Mouse (Mus musculus) cerebellum, adult 18-20 months (tissue): Measurements from ENCODE around the gene Dusp27.

Experiments
- DNase-seq, 2 experiments: peaks; one replicate each; pipeline ENCODE4 v3.0.0; 2021

The Dusp27 gene

GRCm38 (mm10) chr1:166094462-166094861 lies 33.3 kb downstream of the Dusp27 start:
- no peak for DNase-seq

GRCm38 (mm10) chr1:166090306-166090705 lies 37.4 kb downstream of the Dusp27 start:
- no peak for DNase-seq

DNA sequence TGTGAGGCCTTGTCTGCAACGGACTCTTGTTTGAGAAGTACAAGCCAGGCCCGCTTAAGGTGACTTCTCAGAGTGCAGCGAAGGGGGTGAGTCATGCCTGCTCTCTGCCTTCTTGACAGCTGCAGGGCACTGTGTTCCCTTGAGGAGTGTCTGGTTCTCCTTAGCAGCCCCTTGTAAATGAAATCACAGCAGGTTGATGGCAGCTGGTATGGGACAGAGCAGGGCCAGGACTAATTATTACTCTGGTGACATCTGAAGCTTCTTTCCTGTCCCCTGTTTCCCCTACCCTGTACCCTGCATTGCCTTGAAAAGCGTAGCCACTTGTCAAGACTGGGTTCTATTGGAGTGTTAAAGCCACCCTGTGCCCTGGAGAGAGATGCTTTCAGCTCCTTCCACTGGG lies 38.0 kb downstream of the Dusp27 start:
- no peak for DNase-seq

GRCm38 (mm10) chr1:166089337-166089736 lies 38.4 kb downstream of the Dusp27 start:
- DNase-seq: no peak

DNA sequence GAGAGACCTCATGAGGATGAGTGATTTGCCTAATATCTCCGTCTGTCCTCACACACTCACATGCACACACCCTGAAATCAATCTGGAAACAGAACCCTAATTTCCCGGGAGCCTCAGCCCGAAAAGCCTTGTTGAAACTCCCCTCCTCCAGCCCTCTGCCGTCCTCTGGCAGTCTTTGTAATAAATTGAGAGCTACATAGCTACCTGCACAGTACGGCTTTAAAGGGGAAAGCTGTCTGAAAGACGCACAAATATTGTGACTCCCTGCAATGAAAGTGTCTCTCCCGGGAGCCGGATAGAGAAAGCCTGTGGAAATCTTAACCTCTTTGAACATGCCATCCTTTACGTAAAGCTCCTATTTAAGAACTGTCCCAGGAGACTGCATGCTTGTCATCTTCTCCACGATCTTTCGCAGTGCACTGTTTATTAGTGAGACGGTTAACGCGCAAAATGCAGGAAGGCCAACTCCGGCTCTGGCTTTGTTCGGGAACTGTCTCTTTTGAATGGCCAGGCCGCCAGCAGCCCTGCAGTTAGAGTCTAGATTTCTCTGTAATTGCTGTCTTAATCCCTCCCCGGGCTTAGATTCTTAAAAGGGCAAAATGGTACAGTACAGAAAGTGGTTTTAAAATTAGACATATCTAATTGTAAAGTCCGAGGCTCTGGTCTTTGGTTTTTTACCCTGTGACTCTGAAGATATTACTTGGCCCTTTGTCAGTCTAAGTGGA lies 39.1 kb downstream of the Dusp27 start:
- DNase-seq: no peak

GRCm38 (mm10) chr1:166077052-166077735 lies 50.5 kb downstream of the Dusp27 start:
- no peak for DNase-seq

DNA sequence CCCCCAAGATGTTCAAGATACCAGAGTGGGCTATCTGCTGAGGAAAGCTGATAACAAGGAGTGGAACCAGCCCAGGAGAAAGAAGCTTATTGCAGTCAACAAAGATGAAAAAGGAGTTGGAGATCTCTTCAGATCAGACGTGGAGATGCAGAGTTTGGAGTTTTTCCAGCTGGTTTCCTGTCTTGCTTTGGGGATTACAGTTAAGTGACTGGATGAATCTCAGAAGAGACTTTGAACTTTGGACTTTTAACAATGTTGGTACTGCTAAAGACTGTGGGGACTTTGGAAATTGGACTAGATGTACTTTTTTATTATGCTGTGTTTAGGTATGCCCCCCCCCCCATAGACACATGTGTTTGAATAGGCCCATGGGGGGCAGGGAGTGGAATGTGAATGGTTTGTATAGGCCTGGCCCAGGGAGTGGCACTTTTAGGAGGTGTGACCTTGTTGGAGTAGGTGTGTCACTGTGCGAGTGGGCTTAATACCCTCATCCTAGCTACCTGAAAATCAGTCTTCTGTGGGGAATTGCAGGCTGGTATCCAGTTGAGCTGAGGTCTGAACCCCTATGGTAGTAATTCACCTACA lies 59.8 kb downstream of the Dusp27 start:
- DNase-seq: no peak

DNA sequence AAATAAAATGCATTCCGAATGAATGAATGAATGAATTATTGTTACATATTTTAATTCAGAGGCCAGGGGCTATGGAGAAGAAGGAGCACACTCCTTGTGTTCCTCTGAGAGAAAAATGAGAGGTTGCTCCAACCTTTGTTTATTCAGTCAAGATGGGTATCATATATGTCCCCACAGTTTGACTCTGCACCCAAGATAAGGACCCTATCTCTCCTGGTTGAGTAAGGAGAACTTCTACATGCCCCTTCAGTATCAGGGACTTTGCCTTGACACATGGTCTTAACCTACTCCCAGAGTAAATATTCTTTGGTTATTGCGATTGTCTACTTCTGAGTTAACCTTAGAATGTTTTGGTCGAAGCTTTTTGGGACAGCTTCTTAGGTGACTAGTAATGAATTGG lies 63.9 kb downstream of the Dusp27 start:
- DNase-seq: no peak

DNA sequence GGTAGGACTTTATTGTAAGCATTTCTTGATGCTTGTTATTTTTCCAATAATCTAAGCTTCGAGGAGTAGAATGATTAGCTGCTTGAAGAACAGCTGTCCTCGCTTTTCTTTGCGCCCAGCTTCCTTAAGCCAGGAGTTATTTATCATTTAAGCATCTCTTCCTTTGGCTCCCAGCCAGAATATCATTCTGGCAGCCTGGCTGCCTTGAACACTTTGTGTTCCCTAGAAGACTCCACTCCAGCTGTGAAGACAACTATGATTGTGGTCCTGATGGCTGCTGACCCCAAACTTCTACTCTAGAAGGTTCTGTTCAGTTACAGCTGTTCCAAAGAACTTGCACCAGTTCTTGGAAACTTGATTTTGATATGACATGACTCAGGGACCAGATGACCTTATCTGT lies 66.2 kb downstream of the Dusp27 start:
- no peak for DNase-seq

DNA sequence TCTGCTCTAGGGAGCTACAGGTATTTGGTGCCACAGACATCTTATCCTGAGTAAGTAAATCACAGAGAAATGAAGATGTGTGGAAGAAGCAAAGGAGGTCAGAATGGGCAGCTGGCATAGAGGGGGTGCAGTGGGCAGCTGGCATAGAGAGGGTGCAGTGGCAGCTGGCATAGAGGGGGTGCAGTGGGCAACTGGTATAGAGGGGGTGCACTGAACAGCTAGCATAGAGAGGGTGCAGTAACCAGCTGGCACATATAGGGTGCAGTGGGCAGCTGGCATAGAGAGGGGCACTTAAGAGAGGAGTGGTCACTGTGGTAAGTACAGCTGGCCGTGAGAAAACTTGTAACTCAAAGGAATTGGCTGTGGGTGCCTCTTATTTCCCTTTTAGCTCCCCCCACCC lies 67.3 kb downstream of the Dusp27 start:
- no peak for DNase-seq

- DNase-seq: no peak
These were observed 71.5 kb downstream of the Dusp27 start for GRCm38 (mm10) chr1:166056098-166056756.

DNA sequence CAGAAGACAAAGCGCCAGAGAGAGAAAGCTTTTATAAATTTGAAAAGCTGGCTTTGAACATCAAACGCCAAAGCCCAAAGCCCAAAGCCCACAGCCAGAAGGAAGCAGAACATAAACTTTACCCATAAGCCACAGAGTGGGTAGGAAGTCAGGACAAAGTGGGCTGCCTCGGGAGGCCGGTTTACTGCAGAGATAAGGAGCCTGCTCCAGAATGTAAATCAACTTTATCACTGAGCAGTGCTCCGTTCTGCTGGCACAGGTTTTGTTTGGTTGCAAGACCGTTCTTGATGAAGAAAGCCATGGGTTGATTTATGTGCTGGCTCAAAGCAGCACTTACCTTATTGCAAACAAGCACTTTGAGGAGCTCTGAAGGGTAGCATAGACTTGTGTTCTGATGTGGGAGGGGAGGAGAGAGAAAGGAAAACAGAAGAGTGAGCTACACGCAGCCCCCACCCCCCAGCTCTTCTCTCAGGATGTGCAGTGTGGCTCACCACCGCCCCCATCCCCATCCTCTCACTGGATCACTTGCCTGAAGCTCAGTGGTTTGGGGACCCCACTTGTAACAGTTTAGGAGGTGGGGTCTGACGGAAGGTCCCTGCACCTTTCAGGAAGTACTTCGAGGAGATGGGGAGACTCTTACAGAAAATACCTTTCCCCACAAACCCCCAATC lies 74.3 kb downstream of the Dusp27 start:
- no peak for DNase-seq

GRCm38 (mm10) chr1:166049046-166049827 lies 78.5 kb downstream of the Dusp27 start:
- DNase-seq: no peak

DNA sequence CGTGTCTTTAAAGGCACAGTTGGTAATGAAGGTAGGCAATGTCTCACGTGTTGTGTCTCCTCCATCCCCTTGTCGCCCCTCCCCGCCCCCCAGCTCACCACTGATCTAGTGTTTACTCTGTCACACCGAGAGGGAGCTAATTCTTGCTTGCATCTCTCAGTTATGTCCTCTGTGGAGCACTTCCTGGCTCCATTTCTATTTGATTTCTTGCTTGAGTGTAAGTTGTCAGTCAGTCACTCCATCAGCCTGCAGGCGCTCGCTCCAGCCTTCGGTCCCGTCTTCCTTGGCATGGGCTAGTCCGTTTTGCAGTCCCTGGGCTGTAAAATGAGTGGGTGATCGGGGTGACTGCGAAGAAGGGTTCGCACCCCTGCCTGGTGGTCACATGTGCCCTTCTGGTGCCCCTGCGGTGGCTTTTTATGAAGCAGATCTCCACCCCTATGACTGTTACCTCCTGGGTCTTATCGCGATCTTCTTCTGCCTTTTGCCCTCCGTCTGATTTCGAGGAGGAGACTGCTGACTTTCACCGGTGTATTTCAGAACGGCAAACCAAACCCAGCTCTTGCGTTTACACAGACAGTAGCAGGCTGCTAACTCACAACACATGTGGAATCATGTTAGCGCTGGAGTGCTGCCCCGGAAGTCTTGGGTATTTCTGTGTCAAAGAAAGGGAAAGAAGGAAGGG lies 79.4 kb downstream of the Dusp27 start:
- DNase-seq: peak in 1 of 2 experiments; percentile 6
